Mouse (Mus musculus): ENCODE measurements around the gene Slc30a7.

Slc30a7 gene

GRCm38 (mm10) chr3:116006978-116007940, at the start of gene Slc30a7, which contains the start of gene Extl2:
TSS of gene Slc30a7 (minus strand) at chr3:116007406.
TSS of gene Extl2 (plus strand) at chr3:116007462.
- DNase-seq (ENCODE audit: low read depth, low spot score): peak; percentile 55

- DNase-seq (ENCODE audit: low read depth, low spot score): no peak
These were observed 39.8 kb upstream of the Slc30a7 start for GRCm38 (mm10) chr3:116047034-116047433.

- DNase-seq (ENCODE audit: low read depth, low spot score): no peak
These were observed 38.8 kb upstream of the Slc30a7 start for GRCm38 (mm10) chr3:116046000-116046399.

- DNase-seq (ENCODE audit: low read depth, low spot score): no peak
These were observed 33.6 kb upstream of the Slc30a7 start for GRCm38 (mm10) chr3:116040776-116041175.

- DNase-seq (ENCODE audit: low read depth, low spot score): no peak
These were observed 26.6 kb upstream of the Slc30a7 start for GRCm38 (mm10) chr3:116033871-116034222.

- no peak for DNase-seq (ENCODE audit: low read depth, low spot score)
These were observed 26.1 kb upstream of the Slc30a7 start for GRCm38 (mm10) chr3:116033218-116033870.

GRCm38 (mm10) chr3:116030152-116030788, 23.1 kb upstream of the Slc30a7 start:
- DNase-seq (ENCODE audit: low read depth, low spot score): no peak

GRCm38 (mm10) chr3:116026996-116027395, 19.8 kb upstream of the Slc30a7 start:
- DNase-seq (ENCODE audit: low read depth, low spot score): no peak

GRCm38 (mm10) chr3:116025701-116026100, 18.5 kb upstream of the Slc30a7 start:
- no peak for DNase-seq (ENCODE audit: low read depth, low spot score)

GRCm38 (mm10) chr3:116024669-116025068, 17.5 kb upstream of the Slc30a7 start:
- no peak for DNase-seq (ENCODE audit: low read depth, low spot score)

GRCm38 (mm10) chr3:116024236-116024635, 17.0 kb upstream of the Slc30a7 start:
- DNase-seq (ENCODE audit: low read depth, low spot score): no peak

GRCm38 (mm10) chr3:116019136-116019535, 11.9 kb upstream of the Slc30a7 start:
- no peak for DNase-seq (ENCODE audit: low read depth, low spot score)

- DNase-seq (ENCODE audit: low read depth, low spot score): no peak
These were observed 11.4 kb upstream of the Slc30a7 start for GRCm38 (mm10) chr3:116018606-116019005.

- no peak for DNase-seq (ENCODE audit: low read depth, low spot score)
These were observed 8.9 kb upstream of the Slc30a7 start for GRCm38 (mm10) chr3:116016116-116016515.

- DNase-seq (ENCODE audit: low read depth, low spot score): no peak
These were observed 7.7 kb upstream of the Slc30a7 start for GRCm38 (mm10) chr3:116014901-116015300.

GRCm38 (mm10) chr3:116009622-116010344, 2.6 kb upstream of the Slc30a7 start:
- no peak for DNase-seq (ENCODE audit: low read depth, low spot score)

GRCm38 (mm10) chr3:116007941-116008440, 785 bp upstream of the Slc30a7 start:
- no peak for DNase-seq (ENCODE audit: low read depth, low spot score)

- DNase-seq (ENCODE audit: low read depth, low spot score): peak; percentile 6
These were observed 775 bp downstream of the Slc30a7 start for GRCm38 (mm10) chr3:116006284-116006977.

GRCm38 (mm10) chr3:115996929-115997328, 10.3 kb downstream of the Slc30a7 start:
- no peak for DNase-seq (ENCODE audit: low read depth, low spot score)

GRCm38 (mm10) chr3:115993025-115993424, 14.2 kb downstream of the Slc30a7 start:
- DNase-seq (ENCODE audit: low read depth, low spot score): no peak

GRCm38 (mm10) chr3:115992588-115992987, 14.6 kb downstream of the Slc30a7 start:
- no peak for DNase-seq (ENCODE audit: low read depth, low spot score)
